Mouse (Mus musculus) ES-Bruce4 (cell line): ENCODE results near the gene Fcor.

Experiments used
- CTCF ChIP-seq: IDR thresholded peaks from one replicate; pipeline ENCODE4 v1.8.1; 2011; ENCODE audit warnings: low read depth, low read length
- EP300 ChIP-seq: IDR thresholded peaks from 2 replicates; pipeline ENCODE4 v1.6.1; 2011; ENCODE audit warnings: low read depth, low read length; ENCODE audit not compliant: insufficient read depth
- POLR2A ChIP-seq: IDR thresholded peaks from one replicate; pipeline ENCODE4 v1.8.1; 2011; ENCODE audit warnings: low read length; ENCODE audit not compliant: insufficient read depth

DNA sequence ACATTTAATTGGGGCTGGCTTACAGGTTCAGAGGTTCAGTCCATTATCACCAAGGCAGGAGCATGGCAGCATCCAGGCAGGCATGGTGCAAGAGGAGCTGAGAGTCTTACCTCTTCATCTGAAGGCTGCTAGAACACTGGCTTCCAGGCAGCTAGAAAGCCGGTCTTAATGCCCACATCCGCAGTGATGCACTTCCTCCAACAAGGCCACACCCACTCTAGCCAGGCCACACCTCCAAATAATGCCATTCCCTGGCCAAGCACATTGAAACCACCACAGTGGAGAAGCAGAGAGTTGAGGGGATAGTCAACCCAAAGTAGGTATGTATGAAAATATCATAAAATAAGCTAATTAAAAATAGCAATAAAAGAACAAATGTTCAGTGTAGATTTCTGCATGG is 1.8 kb downstream of the Fcor start:
- TF ChIP-seq CTCF: no peak
- no peak for TF ChIP-seq POLR2A
- TF ChIP-seq EP300: no peak
